ENCODE assay signal across 17 mouse cellular contexts in genomic region chr4:134736147-134736546, GRCm38 (mm10). TPM values are rescaled to one million over a fixed set of nuclear protein-coding genes. Genes with fewer than 3 reads are reported as not detected.
A peak's percentile ranks its signal among the peaks of the same experiment; 100 is the strongest.
DNase-seq lines count a peak whose midpoint lies in the region; ATAC-seq and TF ChIP-seq lines count a peak whose summit lies in the region.
"Had no signal": no experiment of that assay in that cellular context is flagged by ENCODE, and none has a peak within 500 bp of the region (broad histone marks: within the 10 kb centered on the region; RNA-seq: fewer than 3 reads in every experiment).

No protein-coding gene starts in this region.

- no peaks in the 10 kb centered on the region; the same call in 1 of the 2 replicates for H3K27me3 ChIP-seq in embryonic facial prominence, embryonic 13.5 days
- H3K27me3 ChIP-seq in limb, embryonic 15.5 days, result no peaks in the 10 kb centered on the region
- H3K27me3 ChIP-seq: kidney, embryonic 15.5 days; lung, embryonic 15.5 days had no signal

- no peak for DNase-seq in layer of hippocampus, adult 2 months (ENCODE audit: low spot score in 2 of 2)
- no peak for DNase-seq in layer of hippocampus, postnatal 14 days (ENCODE audit: low spot score in 2 of 2)
- DNase-seq in MN1 (ENCODE audit: low spot score), result no peak
- DNase-seq in kidney, postnatal 25 days, result no peak
- DNase-seq: cerebellum, postnatal 10 days; gastrocnemius, postnatal 10 days; layer of hippocampus, postnatal 36 days; thymus, adult 18-20 months had no signal

- H3K4me1 ChIP-seq in brown adipose tissue, adult 24 weeks (ENCODE audit: control insufficient read depth, insufficient read depth, insufficient read length, low read length), result peaks cover 16% of the 10 kb centered on the region
- H3K4me1 ChIP-seq in embryonic facial prominence, embryonic 13.5 days, result peaks cover 61% of the 10 kb centered on the region
- H3K4me1 ChIP-seq in limb, embryonic 15.5 days, result peaks cover 53% of the 10 kb centered on the region

- H3K36me3 ChIP-seq in embryonic facial prominence, embryonic 13.5 days, result no peaks in the 10 kb centered on the region
- no peaks in the 10 kb centered on the region for H3K36me3 ChIP-seq in limb, embryonic 15.5 days
- H3K36me3 ChIP-seq: kidney, embryonic 15.5 days; lung, embryonic 15.5 days; midbrain, embryonic 13.5 days had no signal

- TF ChIP-seq CTCF in layer of hippocampus, adult 2 months (conservative IDR thresholded peaks at IDR 0.05), result no peak

- peak overlapping the region; percentile 67; the same call in 1 of the 2 replicates for H3K27ac ChIP-seq in layer of hippocampus, adult 2 months
- peak overlapping the region; percentile 90 for H3K27ac ChIP-seq in brown adipose tissue, adult 24 weeks (replicated peaks; ENCODE audit: low read depth, low read length)
- peak overlapping the region; percentile 79 for H3K27ac ChIP-seq in embryonic facial prominence, embryonic 13.5 days
- peak overlapping the region; percentile 73 for H3K27ac ChIP-seq in limb, embryonic 15.5 days
- H3K27ac ChIP-seq: hindbrain, postnatal 0 days; kidney, embryonic 15.5 days; midbrain, embryonic 13.5 days had no signal

- H3K9me3 ChIP-seq in embryonic facial prominence, embryonic 13.5 days, result no peaks in the 10 kb centered on the region
- no peaks in the 10 kb centered on the region for H3K9me3 ChIP-seq in limb, embryonic 15.5 days
- H3K9me3 ChIP-seq: kidney, embryonic 15.5 days; lung, embryonic 15.5 days; midbrain, embryonic 13.5 days had no signal

- H3K4me3 ChIP-seq in layer of hippocampus, adult 2 months, result no peak overlapping the region
- H3K4me3 ChIP-seq in brown adipose tissue, adult 24 weeks (ENCODE audit: insufficient read depth, low read depth, low read length), result no peak overlapping the region
- no peak overlapping the region for H3K4me3 ChIP-seq in embryonic facial prominence, embryonic 13.5 days
- H3K4me3 ChIP-seq in limb, embryonic 15.5 days, result no peak overlapping the region
- H3K4me3 ChIP-seq: erythroblast, embryonic 14.5 days; kidney, embryonic 15.5 days; lung, embryonic 15.5 days; midbrain, embryonic 13.5 days had no signal

- no peak overlapping the region for H3K4me2 ChIP-seq in embryonic facial prominence, embryonic 13.5 days
- no peak overlapping the region for H3K4me2 ChIP-seq in limb, embryonic 15.5 days
- H3K4me2 ChIP-seq: kidney, embryonic 15.5 days; lung, embryonic 15.5 days; midbrain, embryonic 13.5 days had no signal

- no peak for ATAC-seq in embryonic facial prominence, embryonic 13.5 days (ENCODE audit: insufficient number of reproducible peaks, insufficient read depth, low FRiP score, low TSS enrichment, low read depth)
- peak; percentile 37; the same call in 1 of the 2 replicates for ATAC-seq in limb, embryonic 15.5 days (ENCODE audit: insufficient number of reproducible peaks, low FRiP score, low TSS enrichment, low read depth)
- ATAC-seq in megakaryocyte progenitor cell, adult 5-6 weeks (replicated peaks; ENCODE audit: poor library complexity), result no peak
- ATAC-seq: hindbrain, postnatal 0 days; midbrain, embryonic 13.5 days had no signal

- 31% methylated on average over 7 of the region's 7 CpGs for WGBS in embryonic facial prominence, embryonic 13.5 days
- 16% methylated on average over 7 of the region's 7 CpGs for WGBS in limb, embryonic 15.5 days

- H3K9ac ChIP-seq in embryonic facial prominence, embryonic 13.5 days, result no peak overlapping the region
- H3K9ac ChIP-seq in limb, embryonic 15.5 days, result no peak overlapping the region
- H3K9ac ChIP-seq: kidney, embryonic 15.5 days; lung, embryonic 15.5 days; midbrain, embryonic 13.5 days had no signal

RNA-seq across cellular contexts. Expression of gene Ldlrap1, which starts 31.7 kb away (rescaled TPM):
- 1 to 10 TPM; 2.0 to 3.0 TPM for total RNA-seq in layer of hippocampus, adult 2 months (2021)
- 1 to 10 TPM; 4.6 to 4.8 TPM for total RNA-seq in layer of hippocampus, postnatal 14 days (2021)
- polyA plus RNA-seq in brown adipose tissue, adult 24 weeks (2012; ENCODE audit: insufficient read depth, insufficient read length, missing spikeins), result 6.8 and 11.8 TPM in 2 replicates
- polyA plus RNA-seq in embryonic facial prominence, embryonic 13.5 days (2015; fragmentation: Nextera tagmentation; extraction: Ambion mirVana), result 25.6 and 27.2 TPM in 2 replicates
- 31.8 and 33.9 TPM in 2 replicates for polyA plus RNA-seq in limb, embryonic 15.5 days (2015; fragmentation: Nextera tagmentation; extraction: Ambion mirVana)
- 13.7 and 26.0 TPM in 2 replicates for total RNA-seq in megakaryocyte progenitor cell, adult 5-6 weeks (2015)
- total RNA-seq in megakaryocyte progenitor cell, adult 5-6 weeks (2017), result 13.3 and 14.7 TPM in 2 replicates

RNA-seq across cellular contexts. Expression of gene Man1c1, which starts 32.1 kb away (rescaled TPM):
- 10 to 100 TPM; 22.1 to 25.1 TPM for total RNA-seq in layer of hippocampus, adult 2 months (2021)
- 10 to 100 TPM; 18.9 to 19.8 TPM for total RNA-seq in layer of hippocampus, postnatal 14 days (2021)
- polyA plus RNA-seq in brown adipose tissue, adult 24 weeks (2012; ENCODE audit: insufficient read depth, insufficient read length, missing spikeins), result 2.5 and 2.6 TPM in 2 replicates
- polyA plus RNA-seq in embryonic facial prominence, embryonic 13.5 days (2015; fragmentation: Nextera tagmentation; extraction: Ambion mirVana), result 2.4 and 2.7 TPM in 2 replicates
- 4.7 and 5.6 TPM in 2 replicates for polyA plus RNA-seq in limb, embryonic 15.5 days (2015; fragmentation: Nextera tagmentation; extraction: Ambion mirVana)
- total RNA-seq in megakaryocyte progenitor cell, adult 5-6 weeks (2015), result 10.5 and 14.2 TPM in 2 replicates
- total RNA-seq in megakaryocyte progenitor cell, adult 5-6 weeks (2017), result 5.0 and 5.8 TPM in 2 replicates
